Mouse (Mus musculus): Measurements from ENCODE around the gene Mrps6. TPM values are rescaled to one million over a fixed set of nuclear protein-coding genes. Genes with fewer than 3 reads are reported as not detected.

The Mrps6 gene
- 8.7 and 11.5 TPM in 2 replicates for polyA plus RNA-seq (2012; rRNA removed; ENCODE audit: low replicate concordance)

GRCm38 (mm10) chr16:92057852-92058643 is at the start of gene Mrps6, which contains the start of the genes Gm49711 and Slc5a3:
Gene Mrps6, plus strand, starts transcription at chr16:92058270.
Gene Gm49711, plus strand, starts transcription at chr16:92058316.
Gene Slc5a3, plus strand, starts transcription at chr16:92058322.

Other genes starting within 250 kb of the Mrps6 start
- 2.3 TPM in 1 of 2 replicates, not detected in the other for gene Gm49711, start within 50 bp of the Mrps6 start, polyA plus RNA-seq (2012; rRNA removed; ENCODE audit: low replicate concordance)
- gene Slc5a3, start 52 bp downstream of the Mrps6 start, polyA plus RNA-seq (2012; rRNA removed; ENCODE audit: low replicate concordance): 0.13 and 0.56 TPM in 2 replicates
- 0.07 TPM in 1 of 2 replicates, not detected in the other for gene Kcne2, start 234.1 kb downstream of the Mrps6 start, polyA plus RNA-seq (2012; rRNA removed; ENCODE audit: low replicate concordance)
- 23.3 and 45.3 TPM in 2 replicates for gene Smim11, start 243.0 kb downstream of the Mrps6 start, polyA plus RNA-seq (2012; rRNA removed; ENCODE audit: low replicate concordance)